Mouse (Mus musculus) MEL (cell line): ENCODE results near the gene Ctdnep1. TPM values are rescaled to one million over a fixed set of nuclear protein-coding genes. Genes with fewer than 3 reads are reported as not detected.

Experiments used
- DNase-seq: peaks from one replicate; pipeline ENCODE4 v3.0.0; 2011; ENCODE audit warnings: low read depth, low spot score
- H3K27ac ChIP-seq: 2 replicates; pipeline ENCODE4 v1.5.1; 2012; ENCODE audit warnings: low read depth, mild to moderate bottlenecking, control low read depth, low read length, moderate library complexity; ENCODE audit not compliant: control insufficient read depth
- H3K27me3 ChIP-seq, 2 experiments: fragments of 150-350 bp in 1 of 2; sonication (generic) in 1 of 2; 2 replicates each; pipeline ENCODE4 v1.6.1; 2012; ENCODE audit warnings: low read length in 2 of 2, mild to moderate bottlenecking in 2 of 2, improper control_type of control experiment in 1 of 2, moderate library complexity in 1 of 2; ENCODE audit not compliant: insufficient read depth in 2 of 2, control insufficient read depth in 1 of 2
- H3K36me3 ChIP-seq, 2 experiments: 2 replicates each; pipeline ENCODE4 v1.6.1; 2012 to 2014; ENCODE audit warnings: low read length in 2 of 2, improper control_type of control experiment in 1 of 2, inconsistent platforms in 1 of 2, mild to moderate bottlenecking in 1 of 2; ENCODE audit not compliant: insufficient read depth in 2 of 2, control insufficient read depth in 1 of 2
- H3K4me1 ChIP-seq, 2 experiments: fragments of 150-350 bp in 1 of 2; sonication (generic) in 1 of 2; 2 replicates each; pipeline ENCODE4 v1.6.1; 2012; ENCODE audit warnings: low read length in 2 of 2, improper control_type of control experiment in 1 of 2, mild to moderate bottlenecking in 1 of 2; ENCODE audit not compliant: insufficient read depth in 2 of 2, control insufficient read depth in 1 of 2
- H3K4me3 ChIP-seq, 2 experiments: fragments of 150-350 bp in 1 of 2; sonication (generic) in 1 of 2; 2 replicates each; pipeline ENCODE4 v1.5.1; 2012; ENCODE audit warnings: low read depth in 2 of 2, low read length in 2 of 2, mild to moderate bottlenecking in 2 of 2, moderate library complexity in 2 of 2, control low read depth in 1 of 2, improper control_type of control experiment in 1 of 2; ENCODE audit not compliant: control insufficient read depth in 1 of 2, insufficient read depth in 1 of 2
- H3K79me2 ChIP-seq: 2 replicates; pipeline ENCODE4 v1.6.1; 2012; ENCODE audit warnings: mild to moderate bottlenecking, low read length, moderate library complexity; ENCODE audit not compliant: control insufficient read depth, poor library complexity, insufficient read depth
- H3K9ac ChIP-seq: 2 replicates; pipeline ENCODE4 v1.6.1; 2012; ENCODE audit warnings: low read depth, mild to moderate bottlenecking, control low read depth, low read length, moderate library complexity; ENCODE audit not compliant: control insufficient read depth, poor library complexity, severe bottlenecking
- H3K9me3 ChIP-seq: fragments of 150-350 bp; sonication (generic); replicated peaks from 2 replicates; pipeline ENCODE4 v1.6.1; 2012; ENCODE audit warnings: mild to moderate bottlenecking, low read length, improper control_type of control experiment, moderate library complexity; ENCODE audit not compliant: insufficient read depth
- BHLHE40 ChIP-seq: IDR thresholded peaks from 2 replicates; pipeline ENCODE4 v1.6.1; 2012; ENCODE audit warnings: low read depth, mild to moderate bottlenecking, inconsistent platforms, low read length, improper control_type of control experiment, borderline replicate concordance
- CHD1 ChIP-seq: IDR thresholded peaks from 2 replicates; pipeline ENCODE4 v1.6.1; 2012; ENCODE audit warnings: low read depth, mild to moderate bottlenecking, inconsistent platforms, low read length, improper control_type of control experiment
- CTCF ChIP-seq, 3 experiments: IDR thresholded peaks in 2 of 3; conservative IDR thresholded peaks in 1 of 3; 2 replicates each; pipeline ENCODE4 v1.5.1; 2011 to 2012; ENCODE audit warnings: low read length in 3 of 3, low read depth in 2 of 3, mild to moderate bottlenecking in 2 of 3, improper control_type of control experiment in 1 of 3, inconsistent platforms in 1 of 3, mixed read lengths in 1 of 3, moderate library complexity in 1 of 3; ENCODE audit not compliant: control insufficient read depth in 1 of 3, insufficient read depth in 1 of 3, poor library complexity in 1 of 3, severe bottlenecking in 1 of 3
- EP300 ChIP-seq, 2 experiments: IDR thresholded peaks; 2 replicates each; pipeline ENCODE4 v1.6.1; 2011; ENCODE audit warnings: improper control_type of control experiment in 2 of 2, low read length in 2 of 2, low read depth in 1 of 2, mild to moderate bottlenecking in 1 of 2
- GABPA ChIP-seq: IDR thresholded peaks from 2 replicates; pipeline ENCODE4 v1.6.1; 2012; ENCODE audit warnings: low read depth, mild to moderate bottlenecking, inconsistent platforms, low read length, improper control_type of control experiment, moderate library complexity
- KAT2A ChIP-seq: conservative IDR thresholded peaks from 2 replicates; pipeline ENCODE4 v1.6.1; 2012; ENCODE audit warnings: low read depth, low read length, improper control_type of control experiment, inconsistent platforms
- MXI1 ChIP-seq: IDR thresholded peaks from 2 replicates; pipeline ENCODE4 v1.6.1; 2011; ENCODE audit warnings: mild to moderate bottlenecking, low read depth, low read length, improper control_type of control experiment
- NELFE ChIP-seq: IDR thresholded peaks from 2 replicates; pipeline ENCODE4 v1.6.1; 2011; ENCODE audit warnings: low read depth, low read length, improper control_type of control experiment
- NRF1 ChIP-seq: IDR thresholded peaks from 2 replicates; pipeline ENCODE4 v1.6.1; 2014; ENCODE audit warnings: low read depth, mild to moderate bottlenecking, inconsistent platforms, low read length, improper control_type of control experiment, moderate library complexity; ENCODE audit not compliant: poor library complexity, insufficient read depth, severe bottlenecking
- POLR2A ChIP-seq, 2 experiments: IDR thresholded peaks; 2 replicates each; pipeline ENCODE4 v1.6.1; 2011 to 2012; ENCODE audit warnings: low read length in 2 of 2, mild to moderate bottlenecking in 2 of 2, control low read depth in 1 of 2, improper control_type of control experiment in 1 of 2, low read depth in 1 of 2, moderate library complexity in 1 of 2; ENCODE audit not compliant: control insufficient read depth in 1 of 2, insufficient read depth in 1 of 2, poor library complexity in 1 of 2
- RAD21 ChIP-seq: IDR thresholded peaks from 2 replicates; pipeline ENCODE4 v1.6.1; 2011; ENCODE audit warnings: mild to moderate bottlenecking, low read depth, low read length, improper control_type of control experiment
- SIN3A ChIP-seq: IDR thresholded peaks from 2 replicates; pipeline ENCODE4 v1.6.1; 2012; ENCODE audit warnings: low read length, improper control_type of control experiment, inconsistent platforms
- SMC3 ChIP-seq: IDR thresholded peaks from 2 replicates; pipeline ENCODE4 v1.6.1; 2011; ENCODE audit warnings: low read depth, low read length, improper control_type of control experiment
- TAL1 ChIP-seq: IDR thresholded peaks from 2 replicates; pipeline ENCODE4 v1.6.1; 2012; ENCODE audit warnings: mild to moderate bottlenecking, inconsistent platforms, low read length, moderate library complexity, mixed read lengths
- USF2 ChIP-seq, 2 experiments: IDR thresholded peaks; 2 replicates each; pipeline ENCODE4 v1.6.1; 2011 to 2012; ENCODE audit warnings: improper control_type of control experiment in 2 of 2, low read length in 2 of 2, borderline replicate concordance in 1 of 2, inconsistent platforms in 1 of 2, low read depth in 1 of 2, mild to moderate bottlenecking in 1 of 2; ENCODE audit not compliant: insufficient read depth in 1 of 2
- ZKSCAN1 ChIP-seq: IDR thresholded peaks from 2 replicates; pipeline ENCODE4 v1.6.1; 2012; ENCODE audit warnings: low read depth, mild to moderate bottlenecking, inconsistent platforms, low read length, improper control_type of control experiment, moderate library complexity
- polyA plus RNA-seq, 2 experiments: library from polyadenylated mRNA; stranded (reverse) in 1 of 2; unstranded in 1 of 2; fragments of >175 nt in 1 of 2; fragments of >200 nt in 1 of 2; gene quantifications; 2 replicates each; pipeline versions ENCODE4 v1.2.1 to v1.2.4; 2012; ENCODE audit warnings: low replicate concordance in 2 of 2, low read depth in 1 of 2; ENCODE audit not compliant: insufficient read length in 2 of 2, insufficient read depth in 1 of 2, missing spikeins in 1 of 2
- total RNA-seq: library from RNA; depleted of rRNA; stranded (reverse); fragments of 300-350 nt; gene quantifications from 2 replicates; pipeline ENCODE4 v1.2.3, GENCODE M21; 2012

Gene Ctdnep1
- total and polyA plus RNA-seq, 3 experiments, result 47.3 to 133 TPM; not detected in 1

DNA sequence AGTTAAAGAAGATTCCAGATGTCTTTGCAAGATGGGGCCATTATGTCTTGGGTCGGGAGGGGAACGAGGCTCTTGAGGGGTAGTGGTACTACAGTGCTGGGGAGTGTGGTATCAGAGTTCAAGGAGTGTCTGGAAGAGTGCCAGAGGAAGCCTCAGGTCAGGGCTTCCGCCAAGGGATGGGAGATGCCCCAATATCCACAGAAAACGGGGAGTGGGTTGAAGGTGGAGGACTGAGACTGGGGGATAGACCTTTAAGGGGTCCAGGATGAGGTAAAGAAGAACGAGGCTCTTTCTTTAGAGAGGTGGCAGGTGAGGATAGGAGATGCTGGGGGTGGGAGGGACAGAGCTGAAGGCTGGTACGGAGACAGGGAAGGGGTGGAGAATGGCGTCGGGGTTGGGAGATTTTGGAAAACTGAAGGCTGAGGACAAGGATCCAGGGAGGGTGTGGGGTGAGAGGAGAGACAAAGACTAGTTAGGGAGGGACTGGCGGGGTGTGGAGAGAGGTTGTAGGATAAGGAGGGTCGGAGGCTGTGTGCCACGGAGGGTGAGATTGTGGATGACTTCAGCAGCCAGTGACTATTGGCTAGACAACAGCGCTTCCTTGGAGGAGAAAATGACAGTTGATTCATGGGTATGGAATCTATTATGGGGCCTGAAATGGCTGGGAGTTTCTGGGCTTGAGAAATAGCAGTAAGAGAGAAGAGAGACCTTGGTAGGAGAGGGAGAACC lies 47.6 kb downstream of the Ctdnep1 start:
- H3K36me3 ChIP-seq, result peaks cover 0 to 3% of the 10 kb centered on the region in 2 experiments; a peak in 2 of 4 replicates
- no peaks in the 10 kb centered on the region for H3K79me2 ChIP-seq
- H3K4me1 ChIP-seq, result peaks cover 0 to 9% of the 10 kb centered on the region in 2 experiments; a peak in 2 of 4 replicates
- TF ChIP-seq SIN3A, result no peak
- no peak for TF ChIP-seq CHD1
- TF ChIP-seq POLR2A (IDR thresholded peaks at IDR 0.05; ENCODE audit: control insufficient read depth in 1 of 2, insufficient read depth in 1 of 2, low read depth in 1 of 2, low read length in 2 of 2, poor library complexity in 1 of 2), result no peak
- TF ChIP-seq GABPA, result no peak
- TF ChIP-seq TAL1, result no peak
- TF ChIP-seq USF2 (IDR thresholded peaks at IDR 0.05; ENCODE audit: borderline replicate concordance in 1 of 2, insufficient read depth in 1 of 2, low read depth in 1 of 2, low read length in 2 of 2), result no peak
- no peak for TF ChIP-seq ZKSCAN1
- no peak for TF ChIP-seq RAD21
- TF ChIP-seq EP300 (IDR thresholded peaks at IDR 0.05; ENCODE audit: low read depth in 1 of 2, low read length in 2 of 2), result no peak
- TF ChIP-seq, all 39 proteins: peak for 0
- Histone ChIP-seq H3K4me3 (no peak overlapping the region), H3K9ac (no peak overlapping the region), H3K27me3 (no peaks in the 10 kb centered on the region), H3K27ac (no peak overlapping the region), H3K9me3 (no peaks in the 10 kb centered on the region)
- no peak for DNase-seq

DNA sequence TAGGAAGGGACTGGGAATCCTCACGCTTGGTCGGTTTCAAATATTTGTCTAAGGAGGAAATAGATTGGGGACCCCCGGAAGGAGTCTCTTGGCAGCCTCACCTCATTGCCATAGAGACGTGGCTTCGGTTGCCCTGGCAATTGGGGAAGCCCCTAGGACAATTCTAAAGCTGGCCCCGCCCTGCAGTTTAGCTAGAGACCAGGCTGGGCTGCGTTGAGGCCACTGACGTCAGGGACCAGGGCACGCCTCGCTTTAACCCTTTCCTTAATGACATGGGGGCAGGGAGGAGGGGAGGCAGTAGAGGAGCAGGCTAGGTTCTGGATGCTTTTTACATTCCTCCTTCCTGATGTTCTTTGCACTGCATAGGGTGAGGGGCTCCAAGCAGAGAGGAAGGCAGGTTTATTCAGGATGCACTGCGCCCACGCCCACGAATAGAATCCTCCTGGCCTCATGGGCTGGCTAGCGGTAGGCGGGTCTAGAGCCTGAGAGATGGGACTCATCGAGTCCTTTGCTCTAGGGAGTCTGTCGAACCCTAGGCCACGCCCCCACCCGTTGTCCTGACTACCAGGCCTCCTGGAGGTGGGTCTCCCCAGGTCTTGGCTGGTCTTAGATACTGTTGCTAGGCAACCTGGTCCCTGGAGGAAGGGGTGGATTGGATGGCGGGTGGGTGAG lies 48.3 kb downstream of the Ctdnep1 start:
- H3K4me1 ChIP-seq, result peaks cover 0 to 9% of the 10 kb centered on the region in 2 experiments; a peak in 2 of 4 replicates
- peaks cover 0 to 3% of the 10 kb centered on the region in 2 experiments; a peak in 2 of 4 replicates for H3K36me3 ChIP-seq
- TF ChIP-seq KAT2A, result no peak
- no peak for TF ChIP-seq NELFE
- TF ChIP-seq CHD1, result no peak
- no peak for TF ChIP-seq EP300 (IDR thresholded peaks at IDR 0.05; ENCODE audit: low read depth in 1 of 2, low read length in 2 of 2)
- no peak for TF ChIP-seq SMC3
- TF ChIP-seq MXI1, result no peak
- TF ChIP-seq NRF1, result no peak
- TF ChIP-seq CTCF (IDR thresholded peaks at IDR 0.05 in 2 of 3, conservative IDR thresholded peaks at IDR 0.05 in 1 of 3; ENCODE audit: control insufficient read depth in 1 of 3, insufficient read depth in 1 of 3, low read depth in 2 of 3, low read length in 3 of 3, poor library complexity in 1 of 3, severe bottlenecking in 1 of 3), result no peak
- no peak for TF ChIP-seq BHLHE40
- no peak for TF ChIP-seq POLR2A (IDR thresholded peaks at IDR 0.05; ENCODE audit: control insufficient read depth in 1 of 2, insufficient read depth in 1 of 2, low read depth in 1 of 2, low read length in 2 of 2, poor library complexity in 1 of 2)
- H3K9me3 ChIP-seq, result no peaks in the 10 kb centered on the region
- no peak overlapping the region for H3K4me3 ChIP-seq
- H3K27ac ChIP-seq, result no peak overlapping the region
- H3K79me2 ChIP-seq, result no peaks in the 10 kb centered on the region
- no peaks in the 10 kb centered on the region for H3K27me3 ChIP-seq
- peak; percentile 51 for DNase-seq
- H3K9ac ChIP-seq, result no peak overlapping the region
